In genomic region chr2:33853011-33853976, GRCm38 (mm10) we compare ENCODE assay signal across 9 mouse cellular contexts. TPM values are rescaled to one million over a fixed set of nuclear protein-coding genes. Genes with fewer than 3 reads are reported as not detected.
DNase-seq lines count a peak whose midpoint lies in the region; ATAC-seq and TF ChIP-seq lines count a peak whose summit lies in the region.
"Had no signal": no experiment of that assay in that cellular context is flagged by ENCODE, and none has a peak within 500 bp of the region (broad histone marks: within the 10 kb centered on the region; RNA-seq: fewer than 3 reads in every experiment).

No protein-coding gene starts in this region.

- H3K9ac ChIP-seq in lung, embryonic 15.5 days, result no peak overlapping the region

- POLR2A ChIA-PET in Patski (lab: Charles Lee), result interaction anchor here (1.1 kb wide), 1 partner anchor 9 kb away, joined by 3 read pairs; no protein-coding TSS in a partner anchor

- 0 out of 2 replicates have a peak overlapping the region, but pooled peaks have one; percentile 20 for H3K27ac ChIP-seq in lung, embryonic 15.5 days

- H3K4me3 ChIP-seq in lung, embryonic 15.5 days, result no peak overlapping the region
- H3K4me3 ChIP-seq in lung, adult 2 months (replicated peaks; ENCODE audit: extremely low read depth, low read depth, low read length), result no peak overlapping the region

- H3K36me3 ChIP-seq in lung, embryonic 15.5 days, result no peaks in the 10 kb centered on the region; the same call in 1 of the 2 replicates

- no peaks in the 10 kb centered on the region for H3K9me3 ChIP-seq in lung, embryonic 15.5 days

- 60% methylated on average over 11 of the region's 11 CpGs for WGBS in lung, embryonic 15.5 days
- WGBS in lung, adult 2 months, result 57% methylated on average over 11 of the region's 11 CpGs

- ATAC-seq in lung, embryonic 15.5 days (ENCODE audit: borderline replicate concordance, extremely low read depth, low FRiP score, low TSS enrichment), result peak; percentile 56; the same call in 1 of the 2 replicates
- no peak for ATAC-seq in Patski
- ATAC-seq in hematopoietic stem cell, adult 5-6 weeks (replicated peaks in 1 of 2; ENCODE audit: insufficient read depth in 1 of 2, low FRiP score in 2 of 2, low TSS enrichment in 1 of 2, low read depth in 1 of 2, poor library complexity in 2 of 2, severe bottlenecking in 2 of 2), result peak; percentile 39 to 54; a peak in 1 of 4 replicates

- TF ChIP-seq CTCF in lung, adult 2 months (IDR thresholded peaks at IDR 0.05; ENCODE audit: insufficient read depth, low read length), result no peak
- TF ChIP-seq CTCF in Patski (IDR thresholded peaks at IDR 0.05), result no peak

- H3K4me1 ChIP-seq in lung, embryonic 15.5 days, result peaks cover 24% of the 10 kb centered on the region
- peaks cover 8% of the 10 kb centered on the region for H3K4me1 ChIP-seq in lung, adult 2 months (ENCODE audit: control insufficient read depth, insufficient read depth, low read length)

- TF ChIP-seq POLR2A in lung, adult 2 months (IDR thresholded peaks at IDR 0.05; ENCODE audit: borderline replicate concordance, extremely low read depth, low read depth, low read length), result no peak

- in situ Hi-C loops in Patski (cut with MboI; ENCODE audit: low pct_unique_long_range_greater_than_20kb), result no loop called here

- CTCF ChIA-PET in Patski (lab: Charles Lee), result interaction anchor here (1.0 to 2.1 kb wide), 6 partner anchors 9 to 26 kb away, joined by 3 to 7 read pairs (median 4); no protein-coding TSS in a partner anchor

- H3K27me3 ChIP-seq in lung, embryonic 15.5 days, result no peaks in the 10 kb centered on the region
- no peaks in the 10 kb centered on the region for H3K27me3 ChIP-seq in Patski

- DNase-seq in lung, adult 2 months, result no peak
- peak; percentile 19 for DNase-seq in Patski (ENCODE audit: low read depth, low spot score)
- DNase-seq in natural killer cell, adult 2 months (ENCODE audit: low spot score in 2 of 2), result peak; percentile 45 to 60
- no peak for DNase-seq in gastrocnemius, postnatal 10 days
- no peak for DNase-seq in adrenal gland, postnatal 10 days
- DNase-seq in layer of hippocampus, postnatal 36 days, result no peak
- DNase-seq: heart, adult 11 months had no signal

- H3K4me2 ChIP-seq in lung, embryonic 15.5 days, result no peak overlapping the region

RNA-seq across cellular contexts. Expression of gene Mvb12b, which starts 34.5 kb away (rescaled TPM):
- 21.8 and 22.8 TPM in 2 replicates for polyA plus RNA-seq in lung, embryonic 15.5 days (2015; fragmentation: Nextera tagmentation; extraction: Ambion mirVana)
- 47.0 and 49.9 TPM in 2 replicates for polyA plus RNA-seq in lung, adult 2 months (2012; rRNA removed)
- polyA plus RNA-seq in Patski (2021), result 45.8 TPM
- 19.3 and 21.6 TPM in 2 replicates for total RNA-seq in hematopoietic stem cell, adult 5-6 weeks (2017)
- total RNA-seq in gastrocnemius, postnatal 10 days (2021), result 10 to 100 TPM; 27.8 to 28.6 TPM
- 10 to 100 TPM; 17.4 to 23.0 TPM for total RNA-seq in adrenal gland, postnatal 10 days (2021)
- total RNA-seq in layer of hippocampus, postnatal 36 days (2021), result 10 to 100 TPM; 91.3 to 91.5 TPM

Comparison
In these comparisons a context has a peak if more than half of its experiments do, and no peak if none do; other contexts are left out.
1. DNase-seq: peak in Patski (single experiment) and natural killer cell, adult 2 months (2 of 2); none in lung, adult 2 months (single experiment), gastrocnemius, postnatal 10 days (single experiment), adrenal gland, postnatal 10 days (single experiment) and layer of hippocampus, postnatal 36 days (0 of 2).